Mouse (Mus musculus): ENCODE results near the gene Slc25a51. TPM values are rescaled to one million over a fixed set of nuclear protein-coding genes. Genes with fewer than 3 reads are reported as not detected.
"Not testable (repeated sequence)": the region's sequence is repeated elsewhere in the genome, so short reads cannot be mapped to it uniquely, and the experiment has no call there.

Gene Slc25a51
- total and polyA plus RNA-seq, 2 experiments from 2014 or later = 70.1 to 190 TPM

- WGBS = 92% methylated on average over 45 of the region's 45 CpGs
- no peak overlapping the region for H3K27ac ChIP-seq (ENCODE audit: low read depth)
- no peaks in the 10 kb centered on the region for H3K9me3 ChIP-seq (replicated peaks; ENCODE audit: control insufficient read depth, low read length)
- ATAC-seq (ENCODE audit: insufficient read depth, low read depth) (no peak), DNase-seq (ENCODE audit: low spot score) (no peak)
- no peak overlapping the region for H3K9ac ChIP-seq (replicated peaks; ENCODE audit: low read depth, low read length)
- H3K4me3 ChIP-seq (ENCODE audit: low read depth, low read length) = no peak overlapping the region
- peaks cover 61% of the 10 kb centered on the region for H3K36me3 ChIP-seq (replicated peaks; ENCODE audit: control insufficient read depth, insufficient read depth, low read length)
- H3K4me2 ChIP-seq (ENCODE audit: low read depth, low read length) = no peak overlapping the region
- no peaks in the 10 kb centered on the region for H3K27me3 ChIP-seq (ENCODE audit: control insufficient read depth, insufficient read depth, low read length)
- H3K4me1 ChIP-seq (ENCODE audit: control insufficient read depth, insufficient read depth) = peaks cover 16% of the 10 kb centered on the region; the same call in 1 of the 2 replicates
- no peak for TF ChIP-seq CTCF (IDR thresholded peaks at IDR 0.05; ENCODE audit: low read depth)
These were observed 8.9 kb downstream of the Slc25a51 start for GRCm38 (mm10) chr4:45399421-45400210.

GRCm38 (mm10) chr4:45398315-45398714 is 10.3 kb downstream of the Slc25a51 start:
- H3K27me3 ChIP-seq (ENCODE audit: control insufficient read depth, insufficient read depth, low read length); H3K9me3 ChIP-seq (replicated peaks; ENCODE audit: control insufficient read depth, low read length); ATAC-seq (ENCODE audit: insufficient read depth, low read depth); H3K9ac ChIP-seq (replicated peaks; ENCODE audit: low read depth, low read length); DNase-seq (ENCODE audit: low spot score); H3K4me3 ChIP-seq (ENCODE audit: low read depth, low read length); H3K4me2 ChIP-seq (ENCODE audit: low read depth, low read length): not testable (repeated sequence)
- H3K27ac ChIP-seq (ENCODE audit: low read depth) = 0 out of 2 replicates have a peak overlapping the region, but pooled peaks have one; percentile 36
- peaks cover 11% of the 10 kb centered on the region; the same call in 1 of the 2 replicates for H3K4me1 ChIP-seq (ENCODE audit: control insufficient read depth, insufficient read depth)
- H3K36me3 ChIP-seq (replicated peaks; ENCODE audit: control insufficient read depth, insufficient read depth, low read length) = peaks cover 49% of the 10 kb centered on the region
- WGBS = 59% methylated on average over 5 of the region's 5 CpGs

- H3K9ac ChIP-seq (replicated peaks; ENCODE audit: low read depth, low read length) = not testable (repeated sequence)
- peaks cover 34% of the 10 kb centered on the region for H3K36me3 ChIP-seq (replicated peaks; ENCODE audit: control insufficient read depth, insufficient read depth, low read length)
These were observed 12.4 kb downstream of the Slc25a51 start for GRCm38 (mm10) chr4:45396211-45396610.

GRCm38 (mm10) chr4:45393658-45394057 is 14.9 kb downstream of the Slc25a51 start:
- Histone ChIP-seq H3K4me1 (ENCODE audit: control insufficient read depth, insufficient read depth) (no peaks in the 10 kb centered on the region), H3K4me2 (ENCODE audit: low read depth, low read length) (no peak overlapping the region), H3K4me3 (ENCODE audit: low read depth, low read length) (no peak overlapping the region), H3K27me3 (ENCODE audit: control insufficient read depth, insufficient read depth, low read length) (no peaks in the 10 kb centered on the region), H3K9me3 (replicated peaks; ENCODE audit: control insufficient read depth, low read length) (no peaks in the 10 kb centered on the region), H3K36me3 (replicated peaks; ENCODE audit: control insufficient read depth, insufficient read depth, low read length) (peaks cover 10% of the 10 kb centered on the region; the same call in 1 of the 2 replicates), H3K9ac (replicated peaks; ENCODE audit: low read depth, low read length) (no peak overlapping the region), H3K27ac (ENCODE audit: low read depth) (no peak overlapping the region)
- TF ChIP-seq EP300 (IDR thresholded peaks at IDR 0.05; ENCODE audit: low read depth) = no peak
- TF ChIP-seq CTCF (IDR thresholded peaks at IDR 0.05; ENCODE audit: low read depth) = no peak
- no peak for DNase-seq (ENCODE audit: low spot score)
- ATAC-seq (ENCODE audit: insufficient read depth, low read depth) = no peak
- WGBS = 69% methylated on average over 5 of the region's 5 CpGs

More at GRCm38 (mm10) chr4:45396211-45396610, 12.4 kb downstream of the Slc25a51 start:
- H3K27me3 ChIP-seq (ENCODE audit: control insufficient read depth, insufficient read depth, low read length); H3K4me3 ChIP-seq (ENCODE audit: low read depth, low read length); ATAC-seq (ENCODE audit: insufficient read depth, low read depth); DNase-seq (ENCODE audit: low spot score); H3K4me1 ChIP-seq (ENCODE audit: control insufficient read depth, insufficient read depth); H3K27ac ChIP-seq (ENCODE audit: low read depth); H3K4me2 ChIP-seq (ENCODE audit: low read depth, low read length); H3K9me3 ChIP-seq (replicated peaks; ENCODE audit: control insufficient read depth, low read length): not testable (repeated sequence)
- WGBS = 78% methylated on average over 5 of the region's 6 CpGs

- 0 out of 2 replicates have a peak overlapping the region, but pooled peaks have one; percentile 23 for H3K9ac ChIP-seq (replicated peaks; ENCODE audit: low read depth, low read length)
- H3K9me3 ChIP-seq (replicated peaks; ENCODE audit: control insufficient read depth, low read length) = no peaks in the 10 kb centered on the region
- ATAC-seq (ENCODE audit: insufficient read depth, low read depth) (no peak), DNase-seq (ENCODE audit: low spot score) (no peak)
- no peak overlapping the region for H3K4me2 ChIP-seq (ENCODE audit: low read depth, low read length)
- 0 out of 2 replicates have a peak, but pooled peaks cover 4% of the 10 kb centered on the region for H3K36me3 ChIP-seq (replicated peaks; ENCODE audit: control insufficient read depth, insufficient read depth, low read length)
- TF ChIP-seq EP300 (IDR thresholded peaks at IDR 0.05; ENCODE audit: low read depth) (no peak), CTCF (IDR thresholded peaks at IDR 0.05; ENCODE audit: low read depth) (no peak)
- H3K4me3 ChIP-seq (ENCODE audit: low read depth, low read length) = no peak overlapping the region
- no peaks in the 10 kb centered on the region for H3K4me1 ChIP-seq (ENCODE audit: control insufficient read depth, insufficient read depth)
- H3K27ac ChIP-seq (ENCODE audit: low read depth) = no peak overlapping the region
- 72% methylated on average over 8 of the region's 8 CpGs for WGBS
- H3K27me3 ChIP-seq (ENCODE audit: control insufficient read depth, insufficient read depth, low read length) = no peaks in the 10 kb centered on the region
These were observed 15.6 kb downstream of the Slc25a51 start for GRCm38 (mm10) chr4:45392994-45393393.
